Mouse (Mus musculus) telencephalon, adult 2 months (tissue): ENCODE measurements around the gene Rpp25l.
"Not testable (repeated sequence)": the region's sequence is repeated elsewhere in the genome, so short reads cannot be mapped to it uniquely, and the experiment has no call there.

Experiments
- DNase-seq: peaks from one replicate; pipeline ENCODE4 v3.0.0-alpha.2; 2011; ENCODE audit warnings: low read depth, low spot score

The Rpp25l gene

DNA sequence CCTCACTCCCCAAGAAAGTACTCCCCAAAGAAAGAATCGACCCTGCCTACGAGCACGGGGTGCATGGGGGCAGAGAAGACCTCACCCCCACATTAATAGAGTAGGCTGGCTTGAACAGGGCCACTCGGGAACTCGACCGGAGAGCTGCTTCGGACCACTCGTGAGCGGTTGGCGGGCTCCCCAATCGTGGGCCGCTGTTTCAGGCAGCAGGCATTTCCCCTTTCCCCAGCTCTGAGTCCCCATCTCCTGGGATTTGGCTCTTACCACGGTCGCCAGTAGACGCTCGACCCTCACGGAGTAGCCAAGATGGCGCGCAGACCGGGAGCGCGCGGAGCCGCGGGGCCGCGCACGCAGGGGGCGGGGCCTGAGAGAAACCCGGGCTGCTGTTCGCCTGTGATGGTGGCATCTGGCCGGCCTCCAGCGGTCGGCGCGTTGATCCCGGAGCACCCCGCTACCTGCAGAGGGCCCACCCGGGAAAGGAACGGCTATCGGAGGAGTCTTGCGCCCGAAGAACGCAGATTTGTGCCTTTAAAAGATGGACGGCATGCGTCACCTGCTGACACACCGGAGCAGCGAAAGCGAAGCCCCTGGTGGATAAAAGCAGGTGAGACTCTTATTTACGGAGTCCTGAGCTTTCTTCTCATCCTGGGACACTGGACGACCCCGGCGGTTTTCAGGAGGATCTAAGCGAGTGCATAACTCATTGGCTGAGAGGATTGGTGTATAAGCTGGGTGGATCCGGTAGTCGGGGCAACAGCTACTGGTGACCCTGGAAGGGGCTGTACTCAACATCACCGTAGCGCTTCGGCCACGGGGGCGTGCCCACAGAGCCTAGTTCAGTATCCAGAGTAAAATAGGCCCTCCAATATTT, at the start of gene Rpp25l:
TSS of gene Rpp25l (minus strand) at position 338 of the 871 bp plus-strand sequence.
- no peak for DNase-seq

GRCm38 (mm10) chr4:41762688-41763114, 49.4 kb upstream of the Rpp25l start:
- DNase-seq, result not testable (repeated sequence)

DNA sequence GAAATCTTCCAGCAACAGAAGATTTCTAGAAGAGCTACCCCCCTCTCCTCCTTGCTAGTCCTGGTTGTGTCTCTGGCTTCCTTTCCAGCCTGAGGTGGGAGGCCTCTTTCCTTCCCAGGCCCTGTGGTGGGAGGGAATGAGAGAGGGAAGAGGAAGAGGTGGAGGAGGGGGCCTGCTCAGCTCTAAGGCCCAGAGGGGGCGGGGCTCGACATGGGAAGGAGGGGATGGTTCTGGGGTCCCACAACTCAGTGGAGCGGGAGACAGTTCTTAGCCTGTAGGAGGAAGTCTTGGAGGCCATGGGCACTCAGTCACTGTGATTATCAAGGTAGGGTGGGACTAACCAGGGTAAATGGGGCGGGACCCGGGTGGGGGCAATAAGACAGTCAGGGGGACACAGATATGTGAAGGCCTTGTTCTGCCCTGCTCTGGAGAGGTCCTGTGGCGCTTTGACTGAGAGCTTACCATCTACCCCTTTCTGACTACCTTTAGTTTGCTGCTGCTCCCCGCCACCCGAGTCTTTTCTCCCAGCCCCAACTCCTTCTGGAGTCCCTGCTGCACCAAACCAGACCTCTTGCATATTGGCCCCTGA, 48.9 kb upstream of the Rpp25l start:
- DNase-seq, result no peak

- no peak for DNase-seq
Observed at GRCm38 (mm10) chr4:41761680-41762079, 48.3 kb upstream of the Rpp25l start.

- no peak for DNase-seq
Observed at GRCm38 (mm10) chr4:41760911-41761310, 47.6 kb upstream of the Rpp25l start.

DNA sequence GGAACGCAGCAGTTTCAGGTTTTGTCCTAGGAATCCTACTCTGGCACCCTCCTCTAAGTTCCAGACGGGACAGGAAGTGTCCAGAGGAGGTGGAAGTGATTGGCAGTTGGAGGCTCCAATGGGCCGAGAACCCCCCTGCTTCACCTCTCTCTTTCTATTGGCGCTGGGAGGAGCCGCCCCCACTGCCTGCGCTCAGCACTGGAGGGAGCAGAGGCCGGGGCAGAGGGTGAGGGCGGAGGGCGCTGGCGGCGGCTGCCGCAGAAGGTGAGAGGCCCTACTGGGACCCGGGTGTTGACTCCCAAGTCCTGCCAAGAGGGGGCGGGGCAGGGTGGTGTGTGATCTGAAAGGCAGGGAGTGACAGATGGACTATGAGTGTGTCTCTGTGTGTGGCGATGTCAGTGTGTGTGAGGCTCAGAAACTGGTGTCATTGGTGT, 47.0 kb upstream of the Rpp25l start:
- DNase-seq, result no peak

- no peak for DNase-seq
Observed at GRCm38 (mm10) chr4:41759656-41760287, 46.4 kb upstream of the Rpp25l start.

DNA sequence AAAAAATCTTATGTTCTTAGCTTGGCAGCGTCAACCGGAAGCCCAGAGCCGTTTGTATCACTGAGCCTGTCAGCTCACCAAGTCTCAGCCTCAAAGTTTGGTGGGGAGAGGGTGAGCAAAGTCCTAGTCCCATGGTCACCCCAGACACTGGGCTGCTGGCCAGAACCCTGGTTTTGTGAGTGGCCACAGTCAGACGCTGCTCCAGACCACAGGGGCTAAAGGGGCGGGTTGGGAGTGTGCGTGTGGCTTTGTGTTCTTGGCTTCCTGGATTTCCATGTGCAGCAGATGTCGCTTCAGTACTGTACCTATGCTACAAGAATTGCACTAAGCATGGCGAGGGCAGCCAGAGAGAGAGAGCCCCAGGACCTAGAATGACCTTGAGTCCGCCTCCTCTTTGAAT, 45.9 kb upstream of the Rpp25l start:
- DNase-seq, result no peak

DNA sequence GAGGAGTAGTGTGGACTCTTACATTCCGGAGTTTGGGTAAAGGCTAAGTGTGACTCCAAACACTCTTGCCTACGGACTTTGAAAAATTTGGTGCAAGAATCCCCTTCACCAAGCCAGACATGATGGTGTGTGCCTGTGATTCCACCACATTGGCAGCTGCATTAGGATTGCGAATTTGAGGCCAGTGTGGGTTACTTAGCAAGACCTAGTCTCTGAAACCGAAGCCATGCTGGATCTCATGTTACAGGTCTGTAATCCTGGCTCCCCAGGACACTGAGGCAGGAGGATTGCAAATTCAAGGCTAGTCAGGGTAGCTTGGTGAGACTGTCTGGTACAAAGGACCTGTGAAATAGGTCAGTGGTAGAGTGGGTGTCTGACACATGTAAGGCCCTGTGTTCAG, 45.4 kb upstream of the Rpp25l start:
- DNase-seq, result no peak

DNA sequence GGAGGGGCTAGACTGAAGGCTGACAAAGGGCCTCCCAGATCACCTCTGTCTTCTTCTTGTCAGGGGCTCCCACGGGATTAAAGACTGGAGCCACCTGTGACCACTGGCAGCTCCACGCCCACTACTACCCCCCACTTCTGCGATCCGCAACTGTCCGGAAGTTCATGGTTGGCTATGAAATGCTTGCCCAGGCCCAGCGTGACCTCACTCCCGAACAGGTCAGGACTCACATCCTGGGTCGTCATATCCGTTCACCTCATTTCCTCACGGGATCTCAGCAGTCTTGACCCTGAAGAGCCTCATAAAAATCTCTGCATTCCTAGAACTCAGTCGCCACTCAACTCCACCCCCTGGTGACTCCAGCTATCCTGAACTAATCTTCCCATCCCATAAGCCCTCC, 44.7 kb upstream of the Rpp25l start:
- DNase-seq, result no peak

- no peak for DNase-seq
Observed at GRCm38 (mm10) chr4:41757321-41757720, 44.0 kb upstream of the Rpp25l start.

DNA sequence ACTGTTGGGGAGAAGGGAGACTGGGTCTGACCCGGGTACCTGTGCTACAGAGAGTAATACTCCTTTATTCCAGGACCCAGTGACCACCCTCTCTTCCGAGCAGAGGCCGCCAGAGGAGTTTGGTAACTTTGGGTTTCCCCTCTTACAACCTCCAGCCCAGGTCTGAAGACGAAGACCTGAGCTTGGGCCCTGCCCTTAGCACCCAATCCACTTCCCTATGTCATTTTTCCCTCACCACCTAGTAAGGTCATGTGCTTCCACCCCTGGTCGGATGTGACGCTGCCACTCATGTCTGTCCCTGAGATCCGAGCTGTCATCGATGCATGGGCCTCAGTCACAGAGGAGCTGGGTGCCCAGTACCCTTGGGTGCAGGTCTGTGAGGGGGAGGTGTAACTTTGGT, 43.1 kb upstream of the Rpp25l start:
- DNase-seq, result no peak

DNA sequence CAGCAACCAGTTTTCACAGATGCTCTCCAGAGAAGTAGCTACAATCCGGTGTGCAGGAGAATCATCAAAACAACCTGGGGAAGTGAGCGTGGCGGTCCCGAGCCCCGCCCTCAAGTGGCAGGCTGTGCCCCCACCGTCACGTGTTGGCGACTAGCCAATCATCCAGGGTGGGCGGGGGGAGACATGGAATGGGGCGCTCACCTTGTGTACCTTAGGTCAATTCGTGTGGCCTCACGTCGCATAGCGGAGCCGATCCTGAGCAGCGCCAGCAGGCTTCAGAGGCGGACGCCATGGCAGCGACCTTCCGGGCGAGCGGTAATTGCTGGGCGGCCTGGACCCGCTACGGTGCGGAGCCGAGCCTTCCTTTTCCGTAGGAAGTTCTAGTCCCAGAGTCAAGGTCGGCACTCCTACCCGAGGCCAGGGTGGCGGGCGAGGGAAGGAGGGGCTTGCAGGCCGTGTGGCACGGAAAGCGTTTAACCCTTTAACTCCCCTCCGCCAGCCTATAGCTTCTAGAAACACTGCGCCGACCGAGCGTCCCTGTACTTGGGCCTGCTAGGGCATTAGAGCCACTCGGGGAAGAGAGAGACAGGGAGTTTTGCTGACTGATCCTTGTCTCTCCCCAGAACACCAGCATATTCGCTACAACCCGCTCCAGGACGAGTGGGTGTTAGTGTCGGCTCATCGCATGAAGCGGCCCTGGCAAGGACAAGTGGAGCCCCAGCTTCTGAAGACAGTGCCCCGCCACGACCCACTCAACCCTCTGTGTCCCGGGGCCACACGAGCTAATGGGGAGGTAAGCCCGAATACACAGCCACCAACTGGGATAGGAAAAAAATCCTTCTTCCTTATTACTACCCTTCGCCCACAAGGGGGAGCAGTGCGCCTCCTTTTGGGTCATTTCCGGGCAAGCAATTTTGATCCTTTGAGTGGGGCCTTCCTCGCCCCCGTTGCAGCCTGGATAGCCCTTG, 42.3 kb upstream of the Rpp25l start, which contains the start of gene Sigmar1:
TSS of gene Sigmar1 (minus strand) at position 820 of the 968 bp plus-strand sequence.
- peak; percentile 61 for DNase-seq

DNA sequence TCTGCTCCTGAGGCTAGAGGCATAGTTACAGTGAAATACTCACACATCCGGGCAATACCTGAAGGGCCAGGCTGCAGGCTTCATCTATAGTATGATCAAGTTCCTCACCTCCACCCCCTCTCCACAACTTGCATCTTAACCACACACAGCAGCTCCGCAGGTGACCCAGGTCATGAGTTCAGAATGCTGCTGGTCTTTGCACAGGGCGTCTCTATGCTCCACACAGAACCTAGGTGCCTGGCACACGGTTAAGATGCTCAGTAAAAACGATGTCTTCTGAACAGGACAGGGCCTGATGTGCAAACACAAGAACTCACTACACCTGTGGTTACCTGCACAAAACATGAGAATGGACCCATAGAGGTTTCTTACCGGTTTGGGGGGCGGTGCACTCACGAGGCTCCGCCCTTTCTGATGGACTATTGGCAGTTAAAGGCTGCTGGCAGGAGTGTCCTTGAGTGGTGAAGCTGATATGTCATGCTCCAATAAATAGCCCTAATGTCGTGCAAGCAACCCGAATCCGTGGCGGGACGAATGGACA, 41.5 kb upstream of the Rpp25l start, which contains the start of gene Galt:
TSS of gene Galt (plus strand) at position 432 of the 541 bp plus-strand sequence.
- DNase-seq, result peak; percentile 42

DNA sequence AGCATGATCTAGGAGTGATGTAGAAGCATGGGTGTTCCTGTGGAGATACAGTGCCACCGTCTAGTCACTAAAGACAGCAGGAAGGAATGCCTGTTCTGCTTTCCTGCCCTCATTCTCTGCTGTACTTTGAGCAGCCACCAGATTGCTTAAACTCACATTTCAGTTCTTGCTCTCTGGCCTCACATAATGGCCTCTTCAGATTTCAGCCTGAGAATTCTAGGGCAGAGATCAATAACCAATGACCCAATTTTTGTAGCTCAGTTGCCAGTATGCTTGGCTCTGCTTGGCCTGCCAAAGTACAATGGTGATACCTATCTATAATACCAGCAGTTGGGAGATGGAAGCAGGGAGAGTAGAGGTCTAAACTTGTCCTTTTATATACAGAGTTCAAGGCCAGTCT, 31.7 kb upstream of the Rpp25l start:
- DNase-seq, result no peak

DNA sequence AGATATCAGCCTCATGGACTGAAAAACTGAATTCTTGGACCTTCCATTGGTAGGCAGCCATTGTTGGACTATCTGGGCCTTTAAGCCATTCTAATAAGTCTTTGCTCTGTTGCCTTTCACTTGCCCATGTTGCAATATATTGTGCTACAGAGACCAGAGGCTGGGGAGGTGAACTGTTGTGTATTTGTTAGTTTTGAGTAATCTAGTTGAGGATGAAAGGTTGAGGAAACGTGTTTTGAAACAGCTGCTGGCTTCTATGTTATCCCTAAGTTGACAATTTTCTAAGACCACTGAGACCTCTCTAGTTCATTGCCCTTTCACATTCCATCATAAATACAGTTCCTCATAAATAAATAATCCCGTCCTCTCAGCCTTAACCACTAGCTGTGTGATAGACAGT, 30.8 kb upstream of the Rpp25l start:
- no peak for DNase-seq

DNA sequence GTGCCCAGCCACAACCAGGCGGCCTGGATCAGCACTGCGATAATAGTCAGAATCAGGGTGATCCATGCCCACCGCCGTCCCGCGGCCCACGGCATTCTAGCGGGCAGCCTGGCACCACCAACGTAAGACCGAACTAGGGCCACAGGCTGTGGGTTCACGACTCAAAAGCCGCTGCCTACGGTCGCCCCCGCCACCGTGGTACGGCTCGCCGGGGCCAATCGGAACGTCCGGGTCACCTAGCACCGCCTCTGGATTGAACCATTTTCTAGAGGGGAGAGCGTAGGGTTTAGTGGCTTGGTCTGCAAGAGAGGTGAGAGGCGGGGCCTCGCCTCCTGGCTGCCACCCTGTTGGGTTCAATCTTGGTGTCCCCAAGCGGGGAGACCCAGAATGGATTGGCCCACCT, 27.8 kb upstream of the Rpp25l start:
- peak; percentile 97 for DNase-seq

DNA sequence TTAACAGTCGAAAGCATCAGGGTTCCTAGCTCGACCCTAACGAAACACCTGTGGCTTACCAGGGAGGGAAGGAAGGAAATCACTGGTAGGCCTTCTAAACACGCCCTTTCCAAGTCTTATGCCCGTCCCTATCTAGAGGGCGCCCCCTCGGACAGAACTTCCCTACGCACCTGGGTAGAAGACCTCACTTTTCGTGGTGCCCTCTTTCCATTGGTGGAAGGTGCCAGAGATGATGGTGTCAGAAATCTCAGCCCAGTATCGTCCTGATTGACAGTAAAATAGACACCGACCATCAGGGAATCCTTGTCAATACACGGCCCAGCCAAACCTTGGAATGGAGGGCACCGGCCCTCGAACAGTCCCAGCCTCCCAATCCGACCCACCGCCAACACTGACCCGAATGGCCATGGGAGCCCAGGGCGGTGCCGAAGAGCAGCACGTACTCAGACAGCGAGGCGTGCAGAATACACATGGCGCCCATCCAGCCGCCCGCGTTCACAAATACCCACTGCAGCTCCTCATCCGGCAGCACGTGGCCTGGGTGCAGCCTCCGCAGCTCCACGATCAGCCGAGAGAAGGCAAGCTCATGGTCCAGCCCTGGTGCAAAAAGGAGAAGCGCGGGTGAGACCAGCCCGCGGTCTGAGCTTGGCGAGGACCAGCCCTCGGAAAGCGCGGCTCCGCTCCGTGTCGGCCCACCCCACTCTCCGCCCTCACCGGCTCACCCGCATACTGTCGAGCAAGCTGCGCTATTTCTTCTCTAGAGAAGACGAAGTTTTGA, 27.2 kb upstream of the Rpp25l start:
- no peak for DNase-seq

GRCm38 (mm10) chr4:41739260-41739659, 25.9 kb upstream of the Rpp25l start:
- DNase-seq, result no peak

- no peak for DNase-seq
Observed at GRCm38 (mm10) chr4:41738256-41738603, 24.9 kb upstream of the Rpp25l start.
